ENCODE assay signal across 20 mouse cellular contexts in the genomic region with DNA sequence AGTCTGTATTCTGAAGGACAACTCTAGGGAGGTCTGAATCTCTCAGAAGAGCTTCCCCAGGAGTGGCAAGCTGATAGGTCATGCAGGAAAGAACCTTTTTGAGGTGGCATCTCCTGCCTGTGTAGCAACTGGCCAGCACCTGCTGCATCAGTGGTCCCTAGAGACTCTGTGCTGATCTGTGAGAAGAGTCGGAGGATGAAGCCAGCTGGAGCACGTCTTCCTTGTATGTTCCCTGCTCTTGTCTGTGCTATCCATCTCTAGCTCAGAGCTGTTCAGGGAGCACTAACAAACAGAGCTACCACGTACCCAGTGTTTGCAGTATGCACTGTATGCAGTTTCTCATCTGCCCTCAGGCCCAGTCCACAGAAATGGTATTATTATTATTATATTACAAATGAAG. TPM values are rescaled to one million over a fixed set of nuclear protein-coding genes. Genes with fewer than 3 reads are reported as not detected.
DNase-seq lines count a peak whose midpoint lies in the region; ATAC-seq lines count a peak whose summit lies in the region.
"Had no signal": no experiment of that assay in that cellular context is flagged by ENCODE, and none has a peak within 500 bp of the region (broad histone marks: within the 10 kb centered on the region; RNA-seq: fewer than 3 reads in every experiment).

No protein-coding gene starts in this region.

- peak; percentile 64 for DNase-seq in heart, adult 11 months
- DNase-seq in heart, postnatal 36 days: no peak
- peak; percentile 53 for DNase-seq in heart, embryonic 10.5 days (ENCODE audit: low spot score)
- no peak for DNase-seq in heart, postnatal 10 days
- DNase-seq in intestine, embryonic 14.5 days (ENCODE audit: low spot score): no peak
- DNase-seq: adrenal gland, adult 2 months; adrenal gland, adult 8-10 months; adrenal gland, postnatal 10 days; adrenal gland, postnatal 14 days; adrenal gland, postnatal 25 days; adrenal gland, postnatal 36 days; B cell, adult 2 months; cerebellum, adult 11 months; cerebellum, adult 11-12 months; cerebellum, adult 18-20 months had no signal

- no peak overlapping the region for H3K27ac ChIP-seq in heart, embryonic 10.5 days
- H3K27ac ChIP-seq in intestine, embryonic 14.5 days (ENCODE audit: low read depth): peak overlapping the region; percentile 19; the same call in 1 of the 2 replicates
- H3K27ac ChIP-seq in intestine, embryonic 15.5 days: no peak overlapping the region

- no peaks in the 10 kb centered on the region for H3K4me1 ChIP-seq in heart, embryonic 10.5 days
- H3K4me1 ChIP-seq in intestine, embryonic 14.5 days (replicated peaks; ENCODE audit: control insufficient read depth, insufficient read depth, low read length): no peaks in the 10 kb centered on the region
- no peaks in the 10 kb centered on the region; the same call in 1 of the 2 replicates for H3K4me1 ChIP-seq in intestine, embryonic 15.5 days (replicated peaks)

- WGBS in heart, embryonic 10.5 days: 75% methylated on average over 3 of the region's 3 CpGs
- 35% methylated on average over 3 of the region's 3 CpGs for WGBS in intestine, embryonic 14.5 days
- WGBS in intestine, embryonic 15.5 days: 42% methylated on average over 3 of the region's 3 CpGs

- no peak overlapping the region for H3K4me3 ChIP-seq in heart, embryonic 10.5 days
- no peak overlapping the region for H3K4me3 ChIP-seq in intestine, embryonic 14.5 days (ENCODE audit: low read depth, low read length)
- no peak overlapping the region for H3K4me3 ChIP-seq in intestine, embryonic 15.5 days (replicated peaks)

- no peak overlapping the region for H3K4me2 ChIP-seq in intestine, embryonic 14.5 days (ENCODE audit: low read length)
- H3K4me2 ChIP-seq in intestine, embryonic 15.5 days (replicated peaks): no peak overlapping the region

- ATAC-seq in intestine, embryonic 14.5 days (replicated peaks; ENCODE audit: low FRiP score, low TSS enrichment, low read depth): no peak
- no peak for ATAC-seq in intestine, embryonic 15.5 days
- ATAC-seq: activated CD4-positive, CD25-positive, alpha-beta regulatory T cell, adult 4 months; CD4-positive, CD25-positive, alpha-beta regulatory T cell, adult 4 months; Patski had no signal

- H3K9me3 ChIP-seq in heart, embryonic 10.5 days: 0 out of 2 replicates have a peak, but pooled peaks cover 5% of the 10 kb centered on the region
- H3K9me3 ChIP-seq in intestine, embryonic 14.5 days (ENCODE audit: control insufficient read depth, low read length): peaks cover 7% of the 10 kb centered on the region; the same call in 1 of the 2 replicates
- no peaks in the 10 kb centered on the region for H3K9me3 ChIP-seq in intestine, embryonic 15.5 days

- no peak overlapping the region for H3K9ac ChIP-seq in intestine, embryonic 14.5 days (ENCODE audit: low read length)
- H3K9ac ChIP-seq in intestine, embryonic 15.5 days: no peak overlapping the region

- no peaks in the 10 kb centered on the region for H3K36me3 ChIP-seq in heart, embryonic 10.5 days
- no peaks in the 10 kb centered on the region for H3K36me3 ChIP-seq in intestine, embryonic 14.5 days (ENCODE audit: control insufficient read depth, insufficient read depth, low read length)
- H3K36me3 ChIP-seq in intestine, embryonic 15.5 days: no peaks in the 10 kb centered on the region

- no peaks in the 10 kb centered on the region; the same call in 1 of the 2 replicates for H3K27me3 ChIP-seq in heart, embryonic 10.5 days (ENCODE audit: insufficient read depth, poor library complexity, severe bottlenecking)
- H3K27me3 ChIP-seq in intestine, embryonic 14.5 days (replicated peaks; ENCODE audit: control insufficient read depth, insufficient read depth, low read length): no peaks in the 10 kb centered on the region
- H3K27me3 ChIP-seq in intestine, embryonic 15.5 days (replicated peaks): no peaks in the 10 kb centered on the region
- H3K27me3 ChIP-seq: CH12.LX had no signal

- intact Hi-C loops in heart, postnatal 36 days (cut with DNase I): no loop called here
- intact Hi-C loops in heart, postnatal 10 days (cut with DNase I): no loop called here

RNA-seq across cellular contexts. Expression of a gene that starts 54.4 kb away (rescaled TPM):
- total RNA-seq in heart, postnatal 36 days (2021): 1 to 10 TPM; 5.9 to 8.2 TPM
- polyA plus RNA-seq in heart, embryonic 10.5 days (2016; fragmentation: Nextera tagmentation; extraction: Ambion mirVana): 4.3 and 6.2 TPM in 2 replicates
- 1 to 10 TPM; 7.0 to 7.1 TPM for total RNA-seq in heart, postnatal 10 days (2021)
- 8.8 and 10.9 TPM in 2 replicates for polyA plus RNA-seq in intestine, embryonic 14.5 days (2014; fragmentation: Nextera tagmentation; extraction: Ambion mirVana)
- 8.1 and 9.6 TPM in 2 replicates for polyA plus RNA-seq in intestine, embryonic 15.5 days (2015; fragmentation: Nextera tagmentation; extraction: Ambion mirVana)

Comparison
In these comparisons a context has a peak if more than half of its experiments do, and no peak if none do; other contexts are left out.
1. DNase-seq: peak in heart, adult 11 months (single experiment) and heart, embryonic 10.5 days (single experiment); none in heart, postnatal 36 days (0 of 2), heart, postnatal 10 days (0 of 2) and intestine, embryonic 14.5 days (single experiment).